9 mouse cellular contexts compared by ENCODE assay signal in the genomic region with DNA sequence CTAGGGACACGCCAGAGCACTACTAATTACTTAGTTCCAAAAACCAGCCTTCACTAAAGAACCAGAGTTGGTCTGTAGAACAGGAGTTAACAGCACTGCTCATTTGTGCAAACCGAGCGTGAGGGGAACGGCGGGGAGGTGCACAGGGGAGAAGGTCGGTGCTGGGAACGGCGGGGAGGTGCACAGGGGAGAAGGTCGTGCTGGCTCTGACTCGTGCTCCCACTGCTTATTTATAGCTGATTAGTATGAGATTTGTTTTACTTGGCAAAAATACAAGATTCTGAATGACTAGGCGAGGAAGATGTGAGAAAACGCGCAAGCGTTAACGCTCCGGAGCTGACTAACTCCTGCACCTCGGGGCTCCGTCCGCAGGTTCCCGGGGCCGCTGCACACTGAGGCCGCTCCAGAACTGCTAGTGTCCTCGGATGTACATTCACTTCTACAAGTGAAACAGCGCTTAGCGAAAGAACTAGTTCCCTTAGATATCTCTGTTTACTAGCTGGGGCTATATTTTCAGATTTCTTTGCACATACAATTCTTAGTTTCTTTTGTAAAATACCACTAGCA.
DNase-seq lines count a peak whose midpoint lies in the region.
"Had no signal": no experiment of that assay in that cellular context is flagged by ENCODE, and none has a peak within 500 bp of the region (broad histone marks: within the 10 kb centered on the region; RNA-seq: fewer than 3 reads in every experiment).

No protein-coding gene starts in this region.

- DNase-seq in 3134 (ENCODE audit: extremely low read depth, insufficient read length, low spot score) = peak; percentile 34
- peak; percentile 66 for DNase-seq in adrenal gland, postnatal 10 days
- peak; percentile 16 for DNase-seq in kidney, adult 18-20 months
- peak; percentile 22 for DNase-seq in lung, postnatal 25 days (ENCODE audit: low spot score)
- no peak for DNase-seq in cerebellum, adult 8-10 months
- DNase-seq in spleen, postnatal 10 days (ENCODE audit: low spot score in 2 of 2) = no peak
- no peak for DNase-seq in layer of hippocampus, postnatal 14 days (ENCODE audit: low spot score in 2 of 2)
- no peak for DNase-seq in gastrocnemius, adult 8-10 months (ENCODE audit: low spot score in 2 of 2)
- DNase-seq: layer of hippocampus, adult 9-11 months had no signal

Comparison
In these comparisons a context has a peak if more than half of its experiments do, and no peak if none do; other contexts are left out.
1. DNase-seq: peak in 3134 (single experiment), adrenal gland, postnatal 10 days (single experiment), kidney, adult 18-20 months (single experiment) and lung, postnatal 25 days (single experiment); none in cerebellum, adult 8-10 months (single experiment), spleen, postnatal 10 days (0 of 2), layer of hippocampus, postnatal 14 days (0 of 2) and gastrocnemius, adult 8-10 months (0 of 2).